Comparison of ENCODE assay signal across 23 mouse cellular contexts in genomic region chr12:54349403-54349802, GRCm38 (mm10).
DNase-seq lines count a peak whose midpoint lies in the region; ATAC-seq and TF ChIP-seq lines count a peak whose summit lies in the region.
"Had no signal": no experiment of that assay in that cellular context is flagged by ENCODE, and none has a peak within 500 bp of the region (broad histone marks: within the 10 kb centered on the region; RNA-seq: fewer than 3 reads in every experiment).

No protein-coding gene starts in this region.

- TF ChIP-seq EP300 in stomach, postnatal 0 days (optimal IDR thresholded peaks at IDR 0.05) = no peak

- H3K9me3 ChIP-seq in intestine, embryonic 16.5 days (ENCODE audit: control insufficient read depth, low read length) = no peaks in the 10 kb centered on the region
- no peaks in the 10 kb centered on the region for H3K9me3 ChIP-seq in intestine, embryonic 15.5 days
- no peaks in the 10 kb centered on the region for H3K9me3 ChIP-seq in stomach, postnatal 0 days (ENCODE audit: control insufficient read depth, low read length)
- no peaks in the 10 kb centered on the region for H3K9me3 ChIP-seq in midbrain, embryonic 13.5 days

- no peak overlapping the region for H3K4me2 ChIP-seq in intestine, embryonic 16.5 days (ENCODE audit: low read depth, low read length)
- H3K4me2 ChIP-seq in intestine, embryonic 15.5 days (replicated peaks) = no peak overlapping the region
- no peak overlapping the region for H3K4me2 ChIP-seq in myocyte (ENCODE audit: low read depth)
- no peak overlapping the region for H3K4me2 ChIP-seq in stomach, postnatal 0 days (replicated peaks; ENCODE audit: low read depth)
- H3K4me2 ChIP-seq in midbrain, embryonic 13.5 days (replicated peaks) = no peak overlapping the region

- TF ChIP-seq POLR2A in myocyte (IDR thresholded peaks at IDR 0.05; ENCODE audit: insufficient read length, low read depth) = no peak

- H3K79me3 ChIP-seq in C2C12 (ENCODE audit: low read depth) = no peaks in the 10 kb centered on the region

- H3K36me3 ChIP-seq in intestine, embryonic 16.5 days (ENCODE audit: control insufficient read depth, insufficient read depth, low read length) = no peaks in the 10 kb centered on the region
- H3K36me3 ChIP-seq in intestine, embryonic 15.5 days = no peaks in the 10 kb centered on the region
- H3K36me3 ChIP-seq in C2C12 (ENCODE audit: control insufficient read depth, insufficient read depth) (no peaks in the 10 kb centered on the region), myocyte (ENCODE audit: control insufficient read depth, insufficient read depth) (no peaks in the 10 kb centered on the region)
- no peaks in the 10 kb centered on the region for H3K36me3 ChIP-seq in stomach, postnatal 0 days (ENCODE audit: control insufficient read depth, insufficient read depth, low read length)
- H3K36me3 ChIP-seq in midbrain, embryonic 13.5 days = no peaks in the 10 kb centered on the region
- H3K36me3 ChIP-seq: G1E had no signal

- H3K4me1 ChIP-seq in intestine, embryonic 16.5 days (ENCODE audit: control insufficient read depth, insufficient read depth, low read length) = 0 out of 2 replicates have a peak, but pooled peaks cover 12% of the 10 kb centered on the region
- H3K4me1 ChIP-seq in intestine, embryonic 15.5 days (replicated peaks) = peaks cover 10% of the 10 kb centered on the region
- H3K4me1 ChIP-seq in stomach, postnatal 0 days (replicated peaks; ENCODE audit: control insufficient read depth, insufficient read depth) = peaks cover 4% of the 10 kb centered on the region; the same call in 1 of the 2 replicates
- peaks cover 19% of the 10 kb centered on the region for H3K4me1 ChIP-seq in midbrain, embryonic 13.5 days (replicated peaks)

- no peak overlapping the region for H3K4me3 ChIP-seq in intestine, embryonic 16.5 days (ENCODE audit: low read length)
- H3K4me3 ChIP-seq in intestine, embryonic 15.5 days (replicated peaks) = no peak overlapping the region
- H3K4me3 ChIP-seq in C2C12 (ENCODE audit: insufficient read depth, poor library complexity, severe bottlenecking) (no peak overlapping the region), myocyte (no peak overlapping the region)
- H3K4me3 ChIP-seq in stomach, postnatal 0 days (ENCODE audit: low read depth, low read length) = no peak overlapping the region
- no peak overlapping the region for H3K4me3 ChIP-seq in midbrain, embryonic 13.5 days (replicated peaks)

- H3K27me3 ChIP-seq in intestine, embryonic 16.5 days (replicated peaks; ENCODE audit: control insufficient read depth, insufficient read depth, low read length) = no peaks in the 10 kb centered on the region
- no peaks in the 10 kb centered on the region for H3K27me3 ChIP-seq in intestine, embryonic 15.5 days (replicated peaks)
- H3K27me3 ChIP-seq in C2C12 (ENCODE audit: control insufficient read depth, insufficient read depth, insufficient read length) = no peaks in the 10 kb centered on the region
- no peaks in the 10 kb centered on the region for H3K27me3 ChIP-seq in myocyte (ENCODE audit: control insufficient read depth, insufficient read depth, insufficient read length)
- no peaks in the 10 kb centered on the region for H3K27me3 ChIP-seq in stomach, postnatal 0 days (ENCODE audit: control insufficient read depth, insufficient read depth, low read length)
- no peaks in the 10 kb centered on the region for H3K27me3 ChIP-seq in midbrain, embryonic 13.5 days
- H3K27me3 ChIP-seq: CH12.LX, Patski had no signal

- 64% methylated on average over 2 of the region's 2 CpGs for WGBS in intestine, embryonic 16.5 days
- 81% methylated on average over 2 of the region's 2 CpGs for WGBS in intestine, embryonic 15.5 days
- WGBS in stomach, postnatal 0 days = 73% methylated on average over 2 of the region's 2 CpGs
- WGBS in midbrain, embryonic 13.5 days = 47% methylated on average over 2 of the region's 2 CpGs

- DNase-seq in stomach, postnatal 0 days (ENCODE audit: low spot score) = peak; percentile 6
- no peak for DNase-seq in kidney, postnatal 25 days
- DNase-seq in frontal cortex, adult 2 months (ENCODE audit: extremely low spot score in 1 of 2, low spot score in 1 of 2) = no peak
- DNase-seq: adrenal gland, adult 2 months; adrenal gland, adult 8-10 months; adrenal gland, postnatal 10 days; adrenal gland, postnatal 14 days; adrenal gland, postnatal 25 days; adrenal gland, postnatal 36 days; B cell, adult 2 months; cerebellum, adult 11 months; cerebellum, adult 11-12 months; cerebellum, adult 18-20 months had no signal

- H3K9ac ChIP-seq in intestine, embryonic 16.5 days (ENCODE audit: low read depth, low read length) = no peak overlapping the region
- H3K9ac ChIP-seq in intestine, embryonic 15.5 days = no peak overlapping the region
- H3K9ac ChIP-seq in stomach, postnatal 0 days (ENCODE audit: low read length) = no peak overlapping the region
- no peak overlapping the region for H3K9ac ChIP-seq in midbrain, embryonic 13.5 days (replicated peaks)

- H3K79me2 ChIP-seq in C2C12 (ENCODE audit: control insufficient read depth, insufficient read depth) (no peaks in the 10 kb centered on the region), myocyte (ENCODE audit: control insufficient read depth, insufficient read depth) (no peaks in the 10 kb centered on the region)

- H3ac ChIP-seq in C2C12 (ENCODE audit: control insufficient read depth, insufficient read length, low read depth) (no peak overlapping the region), myocyte (ENCODE audit: control insufficient read depth, insufficient read length) (no peak overlapping the region)

- no peak for ATAC-seq in intestine, embryonic 16.5 days
- ATAC-seq in intestine, embryonic 15.5 days = no peak
- ATAC-seq in stomach, postnatal 0 days (ENCODE audit: low FRiP score, low TSS enrichment) = no peak
- ATAC-seq in midbrain, embryonic 13.5 days = no peak
- ATAC-seq: activated CD4-positive, CD25-positive, alpha-beta regulatory T cell, adult 4 months; CD4-positive, CD25-positive, alpha-beta regulatory T cell, adult 4 months; Patski had no signal

- TF ChIP-seq CTCF in C2C12 (IDR thresholded peaks at IDR 0.05; ENCODE audit: control insufficient read depth, insufficient read depth, insufficient read length) = no peak
- no peak for TF ChIP-seq CTCF in stomach, postnatal 0 days (IDR thresholded peaks at IDR 0.05; ENCODE audit: low read depth)

- 0 out of 2 replicates have a peak overlapping the region, but pooled peaks have one; percentile 18 for H3K27ac ChIP-seq in intestine, embryonic 16.5 days (ENCODE audit: low read length)
- H3K27ac ChIP-seq in intestine, embryonic 15.5 days = no peak overlapping the region
- no peak overlapping the region for H3K27ac ChIP-seq in stomach, postnatal 0 days (replicated peaks)
- H3K27ac ChIP-seq in midbrain, embryonic 13.5 days = no peak overlapping the region

TF ChIP-seq in C2C12, 6 proteins besides CTCF, POLR2A, EP300 and RAD21:
- TF ChIP-seq MYOD1 (IDR thresholded peaks at IDR 0.05; ENCODE audit: control insufficient read depth, insufficient read length, low read depth) (peak; percentile 74), USF1 (IDR thresholded peaks at IDR 0.05; ENCODE audit: low read depth) (no peak)

TF ChIP-seq in myocyte, 11 proteins besides CTCF, POLR2A, EP300 and RAD21:
- TF ChIP-seq CEBPB (IDR thresholded peaks at IDR 0.05; ENCODE audit: insufficient read depth, poor library complexity, severe bottlenecking) (no peak), TCF12 (IDR thresholded peaks at IDR 0.05; ENCODE audit: insufficient read depth, poor library complexity, severe bottlenecking) (peak; percentile 8), MYOG (IDR thresholded peaks at IDR 0.05; ENCODE audit: control insufficient read depth in 1 of 3, insufficient read depth in 1 of 3, insufficient read length in 2 of 3, low read depth in 2 of 3) (no peak), USF1 (IDR thresholded peaks at IDR 0.05; ENCODE audit: low read depth) (no peak), E2F4 (IDR thresholded peaks at IDR 0.05; ENCODE audit: insufficient read depth) (no peak), REST (IDR thresholded peaks at IDR 0.05; ENCODE audit: insufficient read depth, insufficient read length) (no peak), MYOD1 (IDR thresholded peaks at IDR 0.05; ENCODE audit: control insufficient read depth in 1 of 3, insufficient read length in 2 of 3, low read depth in 2 of 3) (peak in 2 of 3 experiments; percentile 78 to 88)
TF ChIP-seq in myocyte: peak in this region for 2.
